Mouse (Mus musculus) intestine, embryonic 14.5 days (tissue): ENCODE data around the gene Gm8298. TPM values are rescaled to one million over a fixed set of nuclear protein-coding genes. Genes with fewer than 3 reads are reported as not detected.
"Not testable (repeated sequence)": the region's sequence is repeated elsewhere in the genome, so short reads cannot be mapped to it uniquely, and the experiment has no call there.

ENCODE experiments used
- ATAC-seq: fragments of 200-750 bp; cut with Nextera tagmentation; replicated peaks from 2 replicates; pipeline ENCODE4 v1.8.0; 2017; ENCODE audit warnings: low read depth, moderate number of reproducible peaks, moderate TSS enrichment, moderate library complexity; ENCODE audit not compliant: low FRiP score, low TSS enrichment
- DNase-seq: peaks from one replicate; pipeline ENCODE4 v3.0.0-alpha.2; 2018; ENCODE audit warnings: low spot score
- H3K27ac ChIP-seq: fragments of 300-500 bp; sonication (generic); 2 replicates; pipeline ENCODE4 v1.5.1; 2014; ENCODE audit warnings: low read depth, mild to moderate bottlenecking, control low read depth
- H3K27me3 ChIP-seq: fragments of 300-500 bp; sonication (generic); replicated peaks from 2 replicates; pipeline ENCODE4 v1.6.1; 2014; ENCODE audit warnings: low read length, control low read depth; ENCODE audit not compliant: control insufficient read depth, insufficient read depth
- H3K36me3 ChIP-seq: fragments of 300-500 bp; sonication (generic); 2 replicates; pipeline ENCODE4 v1.6.1; 2014; ENCODE audit warnings: low read length, control low read depth; ENCODE audit not compliant: control insufficient read depth, insufficient read depth
- H3K4me1 ChIP-seq: fragments of 300-500 bp; sonication (generic); replicated peaks from 2 replicates; pipeline ENCODE4 v1.6.1; 2014; ENCODE audit warnings: low read length, control low read depth, mixed read lengths; ENCODE audit not compliant: control insufficient read depth, insufficient read depth
- H3K4me2 ChIP-seq: fragments of 300-500 bp; sonication (generic); 2 replicates; pipeline ENCODE4 v1.6.1; 2014; ENCODE audit warnings: low read length
- H3K4me3 ChIP-seq: fragments of 300-500 bp; sonication (generic); 2 replicates; pipeline ENCODE4 v1.5.1; 2014; ENCODE audit warnings: low read depth, low read length, control low read depth, mixed read lengths
- H3K9ac ChIP-seq: fragments of 300-500 bp; sonication (generic); 2 replicates; pipeline ENCODE4 v1.6.1; 2014; ENCODE audit warnings: mild to moderate bottlenecking, low read length
- H3K9me3 ChIP-seq: fragments of 300-500 bp; sonication (generic); 2 replicates; pipeline ENCODE4 v1.6.1; 2016; ENCODE audit warnings: low read length, control low read depth; ENCODE audit not compliant: control insufficient read depth
- WGBS: fragments of 180-500 bp; shearing (Covaris S2); extraction: QIAGEN DNeasy Blood & Tissue Kit; methylation state at CpG from one replicate; pipeline ENCODE4 v1.1.7; 2014; 5-methylcytosine and 5-hydroxymethylcytosine counted together
- polyA plus RNA-seq: library from polyadenylated mRNA; unstranded; fragments of >200 nt; fragmentation: Nextera tagmentation; extraction: Ambion mirVana; gene quantifications from 2 replicates; pipeline ENCODE4 v1.2.1, GENCODE M21; 2014

Gm8298 gene
- not detected in 2 replicates for polyA plus RNA-seq

DNA sequence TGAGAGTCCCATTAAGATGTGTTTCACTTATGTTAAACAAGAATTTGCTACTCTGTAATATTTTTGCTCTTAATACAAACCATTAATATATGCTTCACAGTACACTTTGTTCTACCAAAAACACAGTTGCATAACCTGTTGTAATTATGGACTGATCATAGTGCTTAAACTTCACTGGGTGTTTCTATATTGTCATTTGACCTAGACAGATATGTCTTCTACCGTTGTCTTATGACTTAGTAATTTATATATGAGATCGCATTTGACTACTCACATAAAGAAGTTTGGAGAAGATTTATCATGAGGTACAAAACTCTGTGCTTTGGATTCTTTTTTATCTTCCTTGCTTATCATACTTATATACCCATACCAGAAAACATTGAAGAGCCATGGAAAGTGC, at the start of gene Gm8298:
Gene Gm8298, plus strand, starts transcription at position 301 of the 400 bp plus-strand sequence.
- no peak for ATAC-seq
- no peaks in the 10 kb centered on the region for H3K4me1 ChIP-seq
- H3K27me3 ChIP-seq = no peaks in the 10 kb centered on the region
- no peaks in the 10 kb centered on the region for H3K36me3 ChIP-seq
- no peak for DNase-seq
- no peak within 1 kb of the TSS for H3K4me3 ChIP-seq
- no peak within 1 kb of the TSS for H3K9ac ChIP-seq
- no peak within 1 kb of the TSS for H3K27ac ChIP-seq
- no peak within 1 kb of the TSS for H3K4me2 ChIP-seq
- 95% methylated on average over 2 of the region's 2 CpGs for whole genome bisulfite sequencing
- H3K9me3 ChIP-seq = no peaks in the 10 kb centered on the region

DNA sequence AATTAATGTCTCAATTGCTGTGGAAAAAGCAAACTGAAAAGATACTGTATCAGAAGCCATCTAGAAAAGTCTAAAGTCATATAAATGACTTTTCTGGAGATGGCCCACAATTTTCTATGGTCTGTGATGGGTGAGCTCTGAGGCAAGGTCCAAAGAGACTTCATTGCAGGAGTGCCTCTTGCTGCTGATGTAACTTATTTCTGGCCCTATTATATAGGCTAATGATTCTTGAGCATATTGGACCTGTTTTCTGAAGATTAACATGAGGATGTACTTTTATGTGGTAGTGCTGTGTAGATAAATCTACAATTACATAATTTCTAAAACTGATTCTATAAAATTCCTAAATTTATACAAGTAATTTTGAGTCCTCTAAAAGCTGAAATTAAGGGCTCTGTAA, 47.7 kb upstream of the Gm8298 start:
- no peaks in the 10 kb centered on the region for H3K36me3 ChIP-seq
- H3K27me3 ChIP-seq = no peaks in the 10 kb centered on the region
- ATAC-seq = no peak
- no peak overlapping the region for H3K27ac ChIP-seq
- H3K4me1 ChIP-seq = no peaks in the 10 kb centered on the region
- DNase-seq = no peak
- H3K4me2 ChIP-seq = no peak overlapping the region
- H3K4me3 ChIP-seq = no peak overlapping the region
- no peak overlapping the region for H3K9ac ChIP-seq
- H3K9me3 ChIP-seq = no peaks in the 10 kb centered on the region

GRCm38 (mm10) chr3:59870765-59871164, 9.9 kb downstream of the Gm8298 start:
- Histone ChIP-seq H3K4me2 (no peak overlapping the region), H3K9ac (no peak overlapping the region), H3K27ac (no peak overlapping the region), H3K4me3 (no peak overlapping the region), H3K36me3 (no peaks in the 10 kb centered on the region), H3K9me3 (no peaks in the 10 kb centered on the region), H3K4me1 (no peaks in the 10 kb centered on the region), H3K27me3 (no peaks in the 10 kb centered on the region)
- ATAC-seq (no peak), DNase-seq (peak; percentile 57)
- 29% methylated on average over 2 of the region's 2 CpGs for WGBS

DNA sequence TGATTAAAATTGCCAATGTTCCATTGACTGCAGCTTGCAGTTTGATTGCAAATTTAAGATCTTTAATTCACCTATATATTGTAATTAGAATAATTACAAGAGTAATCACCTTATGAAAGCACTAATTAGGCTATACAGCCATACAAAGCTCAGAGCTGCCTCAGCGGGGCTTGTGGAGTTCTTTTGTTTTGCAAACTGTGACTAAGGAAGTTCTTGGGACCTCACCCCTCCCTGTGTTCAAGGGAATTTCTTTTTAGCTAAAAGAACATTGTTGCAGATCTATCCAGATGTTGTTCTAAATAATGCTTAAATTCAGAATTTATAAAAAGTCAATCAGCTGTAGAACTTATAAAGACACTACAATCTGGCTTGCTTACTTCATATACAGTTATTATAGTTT, 16.8 kb downstream of the Gm8298 start:
- not testable (repeated sequence) for DNase-seq, ATAC-seq
- 61% methylated on average over 1 of the region's 1 CpGs for WGBS

DNA sequence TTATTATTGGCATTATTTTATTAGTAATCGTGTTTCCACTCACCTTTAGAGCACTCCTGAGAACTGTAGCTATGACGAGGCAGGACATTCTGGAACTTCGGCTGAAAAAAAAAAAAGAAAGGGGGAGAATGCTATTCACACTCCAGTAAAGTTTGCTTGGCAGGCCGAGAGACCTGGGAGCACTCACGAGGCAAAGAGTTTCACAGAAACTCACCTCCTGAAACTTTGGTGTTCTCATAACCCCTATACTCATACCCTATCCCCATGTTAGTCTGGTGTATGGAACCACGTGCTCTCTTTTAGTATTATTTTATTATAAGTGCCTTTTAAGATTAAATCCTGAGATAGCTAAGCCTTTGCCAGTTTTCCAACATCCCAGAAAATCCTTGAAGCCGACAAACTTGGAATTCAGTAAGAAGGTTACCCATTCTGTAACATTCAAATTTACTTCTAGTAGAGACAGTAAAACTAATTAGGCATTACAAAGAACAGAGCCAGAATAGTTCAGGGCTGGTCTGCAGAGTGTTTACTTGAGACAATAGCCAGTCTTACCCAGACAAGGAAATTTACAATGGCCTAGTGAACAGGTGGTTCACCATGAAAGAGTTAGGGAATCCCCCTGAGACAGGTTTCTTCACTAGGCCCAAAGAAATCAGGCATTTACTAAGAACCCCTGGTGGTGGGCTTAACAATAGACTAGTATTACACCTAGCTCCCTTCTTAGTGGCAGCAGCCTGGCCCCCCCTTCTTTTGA, 19.1 kb downstream of the Gm8298 start:
- H3K27ac ChIP-seq, ATAC-seq, DNase-seq, H3K4me3 ChIP-seq, H3K36me3 ChIP-seq, H3K9me3 ChIP-seq, H3K4me1 ChIP-seq, H3K4me2 ChIP-seq, H3K9ac ChIP-seq, H3K27me3 ChIP-seq: not testable (repeated sequence)
- 76% methylated on average over 7 of the region's 7 CpGs for WGBS

More for the DNA sequence above, 16.8 kb downstream of the Gm8298 start:
- not testable (repeated sequence) for H3K4me2 ChIP-seq, H3K27ac ChIP-seq, H3K27me3 ChIP-seq, H3K9ac ChIP-seq, H3K9me3 ChIP-seq, H3K36me3 ChIP-seq, H3K4me3 ChIP-seq, H3K4me1 ChIP-seq

- 62% methylated on average over 2 of the region's 2 CpGs for WGBS
- DNase-seq (no peak), ATAC-seq (no peak)
- Histone ChIP-seq H3K27me3 (no peaks in the 10 kb centered on the region), H3K4me1 (no peaks in the 10 kb centered on the region), H3K9me3 (no peaks in the 10 kb centered on the region), H3K27ac (no peak overlapping the region), H3K4me2 (no peak overlapping the region), H3K36me3 (no peaks in the 10 kb centered on the region), H3K9ac (no peak overlapping the region), H3K4me3 (no peak overlapping the region)
Measured at GRCm38 (mm10) chr3:59893276-59893675, 32.4 kb downstream of the Gm8298 start.

DNA sequence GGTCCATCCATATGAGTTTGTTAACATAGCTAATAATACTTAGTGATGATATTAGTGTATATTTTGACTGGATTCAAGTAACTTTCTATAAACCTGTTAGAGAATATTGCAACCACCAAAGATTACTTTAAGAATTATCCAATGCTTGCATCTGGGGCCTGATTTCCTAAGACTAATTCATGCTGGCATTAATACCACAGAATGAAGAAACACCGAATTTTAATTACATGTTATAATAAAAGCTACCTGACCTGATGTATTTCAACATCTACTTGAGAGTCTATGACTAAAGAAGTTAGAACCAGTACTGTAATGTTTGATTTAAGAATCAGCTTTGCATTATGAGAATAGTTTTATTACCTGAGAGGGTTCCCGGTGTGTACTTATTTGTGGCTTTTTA, 64.1 kb downstream of the Gm8298 start, which contains the start of gene C130079G13Rik:
Gene C130079G13Rik, plus strand, starts transcription at position 301 of the 400 bp plus-strand sequence.
- Histone ChIP-seq H3K4me3 (no peak within 1 kb of the TSS), H3K4me1 (no peaks in the 10 kb centered on the region), H3K27me3 (no peaks in the 10 kb centered on the region), H3K27ac (no peak within 1 kb of the TSS), H3K9me3 (no peaks in the 10 kb centered on the region), H3K4me2 (no peak within 1 kb of the TSS), H3K36me3 (no peaks in the 10 kb centered on the region), H3K9ac (no peak within 1 kb of the TSS)
- ATAC-seq (no peak), DNase-seq (no peak)
- 91% methylated on average over 2 of the region's 2 CpGs for WGBS
